Mouse (Mus musculus): ENCODE results near the gene Slit3. TPM values are rescaled to one million over a fixed set of nuclear protein-coding genes. Genes with fewer than 3 reads are reported as not detected.

Slit3 gene
- polyA plus RNA-seq, 1 experiment from 2014 or later, result 50.0 TPM

DNA sequence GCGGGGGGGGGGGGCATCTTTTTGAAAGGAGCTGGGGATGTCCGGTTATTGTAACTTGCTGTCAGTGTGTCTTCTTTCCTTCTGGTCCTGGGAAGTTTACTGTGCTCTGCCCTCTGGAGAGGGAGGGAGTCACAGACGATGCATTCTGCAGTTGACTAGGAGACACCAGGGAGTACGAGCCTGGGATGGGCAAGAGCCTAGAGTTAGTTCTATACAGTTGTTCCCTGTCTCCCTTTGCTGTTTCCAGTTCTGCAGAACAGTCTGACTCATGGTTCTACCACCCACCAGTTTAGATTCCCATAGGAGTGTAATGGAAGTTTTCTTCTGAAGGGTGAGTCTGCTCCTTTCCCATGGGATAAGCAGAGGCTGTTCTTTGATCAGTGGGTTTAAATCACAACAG, 229.9 kb downstream of the Slit3 start:
- Histone ChIP-seq H3K9ac (no peak overlapping the region), H3K4me2 (replicated peaks) (no peak overlapping the region), H3K9me3 (replicated peaks) (no peaks in the 10 kb centered on the region), H3K36me3 (no peaks in the 10 kb centered on the region), H3K27ac (no peak overlapping the region), H3K27me3 (0 out of 2 replicates have a peak, but pooled peaks cover 4% of the 10 kb centered on the region), H3K4me3 (no peak overlapping the region), H3K4me1 (peaks cover 30% of the 10 kb centered on the region)
- 21% methylated on average over 4 of the region's 4 CpGs for WGBS
- ATAC-seq (ENCODE audit: low FRiP score), result no peak

DNA sequence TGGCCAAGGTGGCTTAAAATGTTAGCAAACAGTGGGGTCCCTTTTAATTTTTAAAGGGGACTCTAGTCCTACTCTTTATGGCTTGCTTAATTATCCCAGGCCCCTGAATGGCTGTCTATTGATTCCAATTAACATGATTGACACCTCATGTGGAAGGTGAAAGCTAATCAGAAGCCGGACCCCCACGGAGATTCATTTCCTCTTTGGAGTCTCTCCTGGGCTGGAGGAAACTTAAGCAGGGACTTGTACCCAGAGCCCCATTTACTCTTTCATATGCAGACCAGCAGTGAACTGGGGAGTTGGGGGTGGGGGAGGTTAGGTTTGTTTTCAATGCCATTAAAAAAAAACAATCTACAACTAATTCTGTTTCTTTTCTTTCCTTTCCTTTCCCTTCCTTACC, 230.4 kb downstream of the Slit3 start:
- ATAC-seq (ENCODE audit: low FRiP score), result no peak
- H3K4me3 ChIP-seq, result no peak overlapping the region
- H3K9ac ChIP-seq, result no peak overlapping the region
- 12% methylated on average over 2 of the region's 2 CpGs for WGBS
- 0 out of 2 replicates have a peak, but pooled peaks cover 1% of the 10 kb centered on the region for H3K27me3 ChIP-seq
- no peak overlapping the region for H3K4me2 ChIP-seq (replicated peaks)
- H3K9me3 ChIP-seq (replicated peaks), result no peaks in the 10 kb centered on the region
- H3K4me1 ChIP-seq, result peaks cover 30% of the 10 kb centered on the region
- H3K27ac ChIP-seq, result no peak overlapping the region
- no peaks in the 10 kb centered on the region for H3K36me3 ChIP-seq

DNA sequence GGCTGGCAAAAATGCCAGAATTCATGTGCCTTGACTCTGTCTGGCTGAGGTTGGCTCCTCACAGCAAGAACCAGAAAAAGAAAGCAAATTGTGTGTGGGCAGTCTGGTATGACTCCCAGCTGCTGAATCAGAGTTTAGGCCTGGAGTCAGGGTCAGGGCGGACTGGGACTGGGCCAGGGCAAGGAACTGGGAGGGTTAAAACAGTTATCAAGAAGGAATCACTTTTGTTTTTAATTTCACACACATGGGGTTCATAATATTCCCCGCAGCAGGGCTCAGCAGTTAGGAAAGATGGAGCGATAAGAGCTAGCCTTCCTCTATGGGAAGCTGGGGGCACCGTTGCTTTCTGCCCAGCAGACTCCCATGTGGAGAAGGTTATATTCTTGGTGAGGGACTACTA, 234.8 kb downstream of the Slit3 start:
- H3K4me1 ChIP-seq, result peaks cover 13% of the 10 kb centered on the region
- H3K27ac ChIP-seq, result no peak overlapping the region
- ATAC-seq (ENCODE audit: low FRiP score), result no peak
- no peak overlapping the region for H3K4me3 ChIP-seq
- H3K4me2 ChIP-seq (replicated peaks), result no peak overlapping the region
- H3K9me3 ChIP-seq (replicated peaks), result no peaks in the 10 kb centered on the region
- 66% methylated on average over 4 of the region's 4 CpGs for WGBS
- no peaks in the 10 kb centered on the region for H3K36me3 ChIP-seq
- H3K27me3 ChIP-seq, result peaks cover 9% of the 10 kb centered on the region
- H3K9ac ChIP-seq, result no peak overlapping the region

DNA sequence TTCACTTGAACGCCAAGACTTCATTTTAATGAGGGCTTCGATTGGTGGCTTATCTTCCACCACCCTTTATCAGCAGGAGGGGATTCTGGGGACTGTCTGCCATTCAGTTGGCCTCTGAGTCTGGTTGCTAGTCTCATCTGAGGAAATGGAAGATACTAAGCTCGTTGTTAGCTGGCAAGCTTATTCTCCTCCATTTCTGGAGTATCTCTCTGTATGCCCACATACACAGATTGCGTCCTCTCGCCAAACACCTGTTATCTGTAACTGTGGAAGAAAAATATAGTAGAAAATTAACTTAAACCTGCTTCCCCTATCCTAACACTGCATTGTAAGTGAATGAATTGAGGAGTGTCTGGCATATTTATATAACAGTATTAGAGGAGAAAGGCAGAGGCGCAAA, 240.0 kb downstream of the Slit3 start:
- Histone ChIP-seq H3K4me3 (no peak overlapping the region), H3K36me3 (no peaks in the 10 kb centered on the region), H3K9me3 (replicated peaks) (no peaks in the 10 kb centered on the region), H3K9ac (no peak overlapping the region), H3K27me3 (peaks cover 39% of the 10 kb centered on the region), H3K4me1 (peaks cover 16% of the 10 kb centered on the region), H3K4me2 (replicated peaks) (no peak overlapping the region), H3K27ac (no peak overlapping the region)
- WGBS, result 90% methylated on average over 6 of the region's 6 CpGs
- ATAC-seq (ENCODE audit: low FRiP score), result no peak

DNA sequence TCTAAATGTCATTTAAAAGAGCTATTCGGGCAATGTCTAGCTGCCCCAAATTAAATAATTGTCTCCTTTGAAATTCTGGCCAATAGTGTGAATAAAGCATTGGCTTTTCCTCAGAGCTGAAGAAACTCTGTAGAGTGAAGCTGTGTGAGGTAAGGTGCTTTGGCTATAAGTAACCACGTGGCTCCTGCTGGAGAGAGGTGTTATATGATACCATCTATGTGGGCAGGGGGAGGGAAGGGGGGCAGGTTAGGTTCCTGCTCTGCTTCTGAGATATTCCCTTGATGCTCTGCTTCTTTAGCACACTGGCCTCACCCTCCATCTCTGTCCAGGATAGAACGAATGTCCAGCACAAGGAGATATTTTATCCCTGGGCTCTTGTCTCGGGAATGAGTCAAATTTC, 242.0 kb downstream of the Slit3 start:
- no peak overlapping the region for H3K4me2 ChIP-seq (replicated peaks)
- H3K4me3 ChIP-seq, result no peak overlapping the region
- H3K9me3 ChIP-seq (replicated peaks), result no peaks in the 10 kb centered on the region
- H3K27me3 ChIP-seq, result peaks cover 50% of the 10 kb centered on the region
- no peaks in the 10 kb centered on the region for H3K36me3 ChIP-seq
- no peak for ATAC-seq (ENCODE audit: low FRiP score)
- no peak overlapping the region for H3K9ac ChIP-seq
- no peak overlapping the region for H3K27ac ChIP-seq
- H3K4me1 ChIP-seq, result peaks cover 16% of the 10 kb centered on the region
- WGBS, result 61% methylated on average over 4 of the region's 4 CpGs

DNA sequence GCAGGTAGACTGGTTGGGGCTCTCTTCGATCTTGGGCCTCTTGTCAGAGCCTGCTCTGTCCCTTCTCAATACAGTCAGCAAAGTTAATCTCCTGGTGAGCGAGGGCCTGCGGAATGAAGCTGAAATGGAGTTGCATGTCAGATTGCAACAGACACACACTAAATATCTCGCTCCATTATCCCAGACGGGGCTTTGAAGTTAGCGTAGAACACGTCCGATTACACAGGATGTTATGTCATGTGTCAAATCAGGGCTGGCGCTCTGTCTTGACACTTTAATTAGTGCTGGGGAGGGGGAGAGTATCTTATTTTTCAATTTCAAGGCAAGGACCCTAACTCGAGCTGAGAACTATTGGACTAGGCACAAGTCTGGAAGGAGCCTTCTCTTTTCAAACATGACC, 243.4 kb downstream of the Slit3 start:
- H3K9ac ChIP-seq, result no peak overlapping the region
- no peak for ATAC-seq (ENCODE audit: low FRiP score)
- peaks cover 53% of the 10 kb centered on the region for H3K27me3 ChIP-seq
- no peaks in the 10 kb centered on the region for H3K9me3 ChIP-seq (replicated peaks)
- 65% methylated on average over 10 of the region's 10 CpGs for WGBS
- no peaks in the 10 kb centered on the region for H3K36me3 ChIP-seq
- no peak overlapping the region for H3K4me2 ChIP-seq (replicated peaks)
- peaks cover 16% of the 10 kb centered on the region for H3K4me1 ChIP-seq
- no peak overlapping the region for H3K4me3 ChIP-seq
- no peak overlapping the region for H3K27ac ChIP-seq

DNA sequence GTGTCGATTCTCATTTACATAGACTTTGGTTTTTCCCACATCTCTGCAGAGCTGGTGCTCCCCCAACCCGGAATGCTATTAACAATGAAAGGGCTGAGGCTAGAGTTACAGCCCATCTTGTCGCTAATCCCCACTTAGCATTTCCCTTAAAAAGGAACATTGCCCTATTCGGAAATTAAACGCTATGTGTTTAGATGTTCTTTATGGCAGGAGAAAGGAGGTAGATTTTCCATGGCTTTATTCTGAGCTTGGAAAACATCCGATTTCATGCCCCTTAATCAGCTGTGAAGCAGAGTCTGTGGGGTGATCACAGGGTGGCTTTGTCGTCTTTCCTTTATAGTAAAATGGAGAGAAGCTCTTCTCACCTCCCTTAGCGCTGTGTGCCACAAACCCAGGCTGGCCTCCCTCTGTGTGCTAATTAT, 244.5 kb downstream of the Slit3 start:
- no peaks in the 10 kb centered on the region for H3K9me3 ChIP-seq (replicated peaks)
- peaks cover 58% of the 10 kb centered on the region for H3K27me3 ChIP-seq
- no peak overlapping the region for H3K4me2 ChIP-seq (replicated peaks)
- WGBS, result 14% methylated on average over 8 of the region's 8 CpGs
- no peaks in the 10 kb centered on the region for H3K36me3 ChIP-seq
- no peak overlapping the region for H3K9ac ChIP-seq
- peaks cover 16% of the 10 kb centered on the region for H3K4me1 ChIP-seq
- no peak overlapping the region for H3K4me3 ChIP-seq
- peak; percentile 70 for ATAC-seq (ENCODE audit: low FRiP score)
- no peak overlapping the region for H3K27ac ChIP-seq

DNA sequence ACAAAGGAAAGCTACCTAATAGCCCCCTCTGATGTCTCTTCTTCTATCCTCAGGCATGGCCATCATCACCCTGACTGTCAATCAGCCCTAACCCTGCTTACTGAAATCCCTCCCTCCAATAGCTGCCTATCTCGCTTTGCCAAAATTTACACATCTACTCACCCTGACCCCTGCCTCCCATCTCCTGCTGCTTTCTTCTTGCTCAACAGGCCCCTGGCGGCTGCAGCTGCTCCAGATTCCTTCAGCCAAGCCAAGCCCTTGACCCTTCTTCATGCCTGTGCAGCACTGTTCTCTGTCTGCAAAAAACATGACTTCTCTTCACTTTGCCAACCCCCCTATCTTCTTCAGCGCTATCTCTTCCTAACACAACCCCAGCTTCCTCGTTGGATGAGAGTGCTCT, 245.6 kb downstream of the Slit3 start:
- H3K9me3 ChIP-seq (replicated peaks), result no peaks in the 10 kb centered on the region
- H3K27ac ChIP-seq, result no peak overlapping the region
- WGBS, result 76% methylated on average over 4 of the region's 4 CpGs
- no peak overlapping the region for H3K4me2 ChIP-seq (replicated peaks)
- no peaks in the 10 kb centered on the region for H3K36me3 ChIP-seq
- ATAC-seq (ENCODE audit: low FRiP score), result no peak
- no peak overlapping the region for H3K9ac ChIP-seq
- peaks cover 18% of the 10 kb centered on the region for H3K4me1 ChIP-seq
- no peak overlapping the region for H3K4me3 ChIP-seq
- peaks cover 50% of the 10 kb centered on the region for H3K27me3 ChIP-seq

DNA sequence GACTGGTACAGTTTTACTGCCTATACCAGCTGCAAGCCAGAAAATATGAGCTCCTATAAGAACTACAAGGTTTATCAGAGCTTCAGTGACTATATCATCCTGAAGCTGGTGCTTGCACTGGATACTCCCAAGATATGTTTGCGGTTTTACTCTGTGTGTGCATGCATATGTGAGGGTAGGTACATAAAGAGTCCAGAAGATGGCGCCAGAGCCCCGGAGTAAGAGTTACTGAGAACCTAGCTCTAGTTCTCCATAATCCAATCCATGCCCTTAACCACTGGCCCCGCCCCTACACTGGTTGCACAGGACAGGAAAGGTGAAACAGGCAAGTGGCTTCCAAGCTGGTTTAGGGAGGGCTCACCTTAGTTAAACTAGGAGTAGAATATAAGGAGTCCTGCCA, 246.2 kb downstream of the Slit3 start:
- no peaks in the 10 kb centered on the region for H3K36me3 ChIP-seq
- ATAC-seq (ENCODE audit: low FRiP score), result no peak
- 92% methylated on average over 4 of the region's 4 CpGs for WGBS
- no peak overlapping the region for H3K27ac ChIP-seq
- H3K27me3 ChIP-seq, result peaks cover 46% of the 10 kb centered on the region
- H3K4me2 ChIP-seq (replicated peaks), result no peak overlapping the region
- H3K9me3 ChIP-seq (replicated peaks), result peaks cover under 1% of the 10 kb centered on the region; the same call in 1 of the 2 replicates
- H3K4me3 ChIP-seq, result no peak overlapping the region
- H3K4me1 ChIP-seq, result peaks cover 18% of the 10 kb centered on the region
- H3K9ac ChIP-seq, result no peak overlapping the region

DNA sequence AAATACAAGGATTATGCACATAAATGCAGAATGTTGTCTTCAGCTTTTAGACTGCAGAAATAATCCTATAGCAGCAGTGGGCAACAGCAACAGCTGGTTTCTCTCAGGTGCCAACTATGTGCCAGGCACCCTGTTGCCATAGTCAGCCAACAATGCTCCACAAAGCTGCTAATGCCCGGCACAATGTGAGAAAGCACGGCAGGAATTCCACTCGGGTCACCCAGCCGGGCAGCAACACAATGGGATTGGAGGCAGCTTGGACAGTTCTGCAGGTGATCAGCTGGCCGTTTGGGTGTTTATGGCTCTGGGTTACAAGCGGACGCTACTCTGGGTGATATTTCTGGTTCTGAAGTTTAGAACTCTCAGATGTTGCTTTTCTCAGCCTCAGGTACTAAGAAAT, 248.9 kb downstream of the Slit3 start:
- Histone ChIP-seq H3K27me3 (peaks cover 27% of the 10 kb centered on the region), H3K36me3 (no peaks in the 10 kb centered on the region)
- 47% methylated on average over 7 of the region's 7 CpGs for WGBS

DNA sequence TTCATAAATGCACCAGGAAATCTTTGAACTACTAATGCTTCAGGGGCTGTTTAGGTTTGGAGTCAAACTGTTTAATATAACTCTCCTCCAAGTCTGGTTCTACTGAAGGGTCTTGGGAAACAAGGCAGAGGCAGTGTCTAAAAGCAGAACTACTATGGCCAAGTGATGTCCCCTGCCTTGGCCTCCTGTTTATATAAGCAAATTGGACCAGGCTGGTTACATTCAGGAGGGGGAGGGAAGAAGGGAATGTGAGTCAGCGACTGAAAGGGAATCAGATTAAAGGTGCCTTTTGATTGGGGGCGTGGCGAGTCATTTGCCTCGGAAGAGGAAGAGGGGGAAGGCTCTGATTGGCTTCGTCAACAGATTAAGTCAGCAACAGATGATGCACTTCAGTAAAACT, 249.7 kb downstream of the Slit3 start:
- Histone ChIP-seq H3K4me2 (replicated peaks) (no peak overlapping the region), H3K27ac (no peak overlapping the region), H3K27me3 (peaks cover 27% of the 10 kb centered on the region), H3K36me3 (no peaks in the 10 kb centered on the region), H3K9me3 (replicated peaks) (peaks cover 4% of the 10 kb centered on the region; the same call in 1 of the 2 replicates), H3K4me1 (peaks cover 5% of the 10 kb centered on the region; the same call in 1 of the 2 replicates), H3K9ac (no peak overlapping the region), H3K4me3 (no peak overlapping the region)
- no peak for ATAC-seq (ENCODE audit: low FRiP score)
- WGBS, result 46% methylated on average over 5 of the region's 5 CpGs

More for the DNA sequence above, 248.9 kb downstream of the Slit3 start:
- H3K9me3 ChIP-seq (replicated peaks), result peaks cover 4% of the 10 kb centered on the region; the same call in 1 of the 2 replicates
- ATAC-seq (ENCODE audit: low FRiP score), result no peak
- no peak overlapping the region for H3K27ac ChIP-seq
- no peak overlapping the region for H3K9ac ChIP-seq
- peaks cover 10% of the 10 kb centered on the region for H3K4me1 ChIP-seq
- no peak overlapping the region for H3K4me2 ChIP-seq (replicated peaks)
- H3K4me3 ChIP-seq, result no peak overlapping the region

DNA sequence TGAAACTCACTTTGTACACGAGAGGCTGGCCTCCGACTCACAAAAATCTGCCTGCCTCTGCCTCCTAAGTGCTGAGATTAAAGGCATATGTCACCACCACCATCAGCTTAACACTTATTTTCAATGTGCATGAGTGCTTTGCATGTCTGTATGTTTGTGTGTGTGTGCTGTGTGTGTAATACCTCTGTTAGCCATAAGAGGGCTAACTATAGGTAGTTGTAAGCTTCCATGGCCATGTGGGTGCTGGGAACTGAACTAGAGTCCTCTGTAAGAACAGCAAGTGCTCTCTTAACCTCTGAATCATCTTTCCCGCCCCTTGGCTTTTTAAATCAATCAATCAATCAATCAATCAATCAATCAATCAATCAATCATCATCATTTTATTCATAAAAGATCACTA, 251.4 kb downstream of the Slit3 start:
- no peak for ATAC-seq (ENCODE audit: low FRiP score)

DNA sequence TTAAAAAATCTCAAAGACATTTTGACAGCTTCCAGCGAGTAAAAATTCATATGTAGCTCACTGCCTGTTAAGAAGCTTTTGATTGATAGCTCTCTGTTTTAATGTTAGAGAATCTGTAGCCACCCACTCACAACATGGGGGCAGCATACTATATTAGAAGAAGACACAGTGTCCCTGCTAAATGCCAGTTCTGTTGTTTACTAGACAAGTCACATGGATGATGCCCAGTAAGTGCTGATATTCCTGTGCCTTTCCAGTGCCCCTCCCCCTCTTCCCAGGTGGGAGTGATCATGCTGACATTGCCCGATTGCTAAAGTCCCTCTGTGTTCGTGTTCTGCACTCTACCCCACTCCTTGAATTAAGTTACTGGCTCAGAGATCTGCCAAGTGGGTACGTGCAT, 254.0 kb downstream of the Slit3 start:
- no peak overlapping the region for H3K4me2 ChIP-seq (replicated peaks)
- H3K9me3 ChIP-seq (replicated peaks), result peaks cover 4% of the 10 kb centered on the region; the same call in 1 of the 2 replicates
- peaks cover 2% of the 10 kb centered on the region; the same call in 1 of the 2 replicates for H3K4me1 ChIP-seq
- H3K27ac ChIP-seq, result no peak overlapping the region
- no peak overlapping the region for H3K4me3 ChIP-seq
- 72% methylated on average over 4 of the region's 4 CpGs for WGBS
- no peak overlapping the region for H3K9ac ChIP-seq
- no peak for ATAC-seq (ENCODE audit: low FRiP score)
- no peaks in the 10 kb centered on the region for H3K36me3 ChIP-seq
- peaks cover under 1% of the 10 kb centered on the region; the same call in 1 of the 2 replicates for H3K27me3 ChIP-seq

More for the DNA sequence above, 251.4 kb downstream of the Slit3 start:
- Histone ChIP-seq H3K27ac (no peak overlapping the region), H3K9me3 (replicated peaks) (peaks cover 4% of the 10 kb centered on the region; the same call in 1 of the 2 replicates), H3K27me3 (peaks cover 17% of the 10 kb centered on the region), H3K9ac (no peak overlapping the region), H3K4me3 (no peak overlapping the region), H3K36me3 (no peaks in the 10 kb centered on the region), H3K4me2 (replicated peaks) (no peak overlapping the region), H3K4me1 (peaks cover 2% of the 10 kb centered on the region; the same call in 1 of the 2 replicates)
- 96% methylated on average over 3 of the region's 3 CpGs for WGBS

All from hindbrain, embryonic 12.5 days (tissue).